In the genomic region with DNA sequence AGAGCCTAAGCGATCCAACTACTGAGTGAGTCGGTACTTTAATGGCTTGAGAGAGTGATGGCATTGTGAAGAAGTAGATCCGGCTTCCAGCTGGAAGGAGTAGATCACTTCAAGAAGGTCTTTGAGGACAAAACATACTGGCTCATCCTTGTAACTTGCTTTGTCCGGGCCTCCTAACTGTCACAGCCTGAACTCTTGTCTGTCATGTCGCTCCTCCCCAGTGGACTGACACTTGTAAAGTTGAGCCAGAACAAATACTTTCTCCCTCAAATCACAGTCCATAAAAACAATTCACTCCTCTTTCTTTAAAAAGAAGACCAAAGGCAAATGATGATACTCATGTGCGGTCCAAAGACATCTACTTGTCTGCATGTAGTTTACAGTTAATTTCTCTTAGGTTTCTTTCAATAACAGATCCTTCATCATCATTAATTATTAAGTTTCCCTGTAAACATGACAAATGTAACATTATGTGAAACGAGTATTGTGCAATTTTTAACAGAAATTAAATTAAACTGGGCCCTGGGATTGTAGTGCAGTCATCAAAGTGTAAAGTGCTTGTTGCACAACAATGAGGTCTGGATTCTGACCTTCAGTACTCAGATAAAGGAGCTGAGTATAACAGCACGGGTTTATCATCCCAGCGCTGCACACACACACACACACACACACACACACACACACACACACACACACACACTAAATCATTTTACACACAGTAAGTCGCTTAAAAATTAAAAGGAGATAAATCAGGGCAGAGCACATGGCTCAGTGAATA, we compare ENCODE assay signal across 26 mouse cellular contexts.
DNase-seq lines count a peak whose midpoint lies in the region; ATAC-seq and TF ChIP-seq lines count a peak whose summit lies in the region.
"Had no signal": no experiment of that assay in that cellular context is flagged by ENCODE, and none has a peak within 500 bp of the region (broad histone marks: within the 10 kb centered on the region; RNA-seq: fewer than 3 reads in every experiment).

No protein-coding gene starts in this region.

- peak; percentile 56; the same call in 1 of the 2 replicates for ATAC-seq in intestine, embryonic 16.5 days
- no peak for ATAC-seq in intestine, embryonic 15.5 days
- peak; percentile 70; the same call in 1 of the 2 replicates for ATAC-seq in lung, embryonic 15.5 days (ENCODE audit: borderline replicate concordance, extremely low read depth, low FRiP score, low TSS enrichment)
- peak; percentile 53 for ATAC-seq in intestine, postnatal 0 days
- ATAC-seq: activated CD4-positive, CD25-positive, alpha-beta regulatory T cell, adult 4 months; forebrain, embryonic 13.5 days; forebrain, embryonic 16.5 days had no signal

- no peak for DNase-seq in lung, postnatal 4 days
- peak; percentile 13 for DNase-seq in lung, postnatal 36 days
- DNase-seq in gastrocnemius, adult 8-10 months (ENCODE audit: low spot score in 2 of 2): no peak
- DNase-seq: adrenal gland, adult 8-10 months; adrenal gland, postnatal 25 days; cerebellum, adult 11-12 months; cerebellum, adult 8-10 months; cerebellum, postnatal 10 days; cerebellum, postnatal 36 days; embryo, embryonic 11 days; gastrocnemius, postnatal 14 days; heart, adult 11 months; heart, postnatal 36 days had no signal

- no peak overlapping the region for H3K4me3 ChIP-seq in intestine, embryonic 16.5 days (ENCODE audit: low read length)
- H3K4me3 ChIP-seq in intestine, embryonic 15.5 days (replicated peaks): no peak overlapping the region
- H3K4me3 ChIP-seq in lung, embryonic 15.5 days: no peak overlapping the region
- no peak overlapping the region for H3K4me3 ChIP-seq in intestine, postnatal 0 days (ENCODE audit: low read depth, low read length)
- H3K4me3 ChIP-seq: embryonic facial prominence, embryonic 10.5 days; embryonic facial prominence, embryonic 13.5 days; erythroblast, embryonic 14.5 days; forebrain, embryonic 13.5 days; hindbrain, embryonic 10.5 days; hindbrain, embryonic 13.5 days had no signal

- no peak overlapping the region for H3K4me2 ChIP-seq in intestine, embryonic 16.5 days (ENCODE audit: low read depth, low read length)
- H3K4me2 ChIP-seq in intestine, embryonic 15.5 days (replicated peaks): no peak overlapping the region
- H3K4me2 ChIP-seq in lung, embryonic 15.5 days: no peak overlapping the region
- H3K4me2 ChIP-seq in intestine, postnatal 0 days (replicated peaks; ENCODE audit: low read depth): no peak overlapping the region
- H3K4me2 ChIP-seq: embryonic facial prominence, embryonic 13.5 days; forebrain, embryonic 13.5 days; heart, embryonic 11.5 days; hindbrain, embryonic 13.5 days had no signal

- H3K4me1 ChIP-seq in intestine, embryonic 16.5 days (ENCODE audit: control insufficient read depth, insufficient read depth, low read length): no peaks in the 10 kb centered on the region
- H3K4me1 ChIP-seq in intestine, embryonic 15.5 days (replicated peaks): no peaks in the 10 kb centered on the region
- no peaks in the 10 kb centered on the region for H3K4me1 ChIP-seq in lung, embryonic 15.5 days
- H3K4me1 ChIP-seq in intestine, postnatal 0 days (replicated peaks; ENCODE audit: control insufficient read depth, insufficient read depth, low read length): no peaks in the 10 kb centered on the region
- H3K4me1 ChIP-seq: embryonic facial prominence, embryonic 10.5 days; embryonic facial prominence, embryonic 13.5 days; forebrain, embryonic 13.5 days; hindbrain, embryonic 10.5 days; hindbrain, embryonic 13.5 days had no signal

- no peak overlapping the region for H3K9ac ChIP-seq in intestine, embryonic 16.5 days (ENCODE audit: low read depth, low read length)
- H3K9ac ChIP-seq in intestine, embryonic 15.5 days: no peak overlapping the region
- no peak overlapping the region for H3K9ac ChIP-seq in lung, embryonic 15.5 days
- no peak overlapping the region for H3K9ac ChIP-seq in intestine, postnatal 0 days (ENCODE audit: low read depth, low read length)
- H3K9ac ChIP-seq: embryonic facial prominence, embryonic 13.5 days; forebrain, embryonic 13.5 days; hindbrain, embryonic 13.5 days had no signal

- no peak overlapping the region for H3K27ac ChIP-seq in intestine, embryonic 16.5 days (ENCODE audit: low read length)
- H3K27ac ChIP-seq in intestine, embryonic 15.5 days: no peak overlapping the region
- H3K27ac ChIP-seq in lung, embryonic 15.5 days: no peak overlapping the region
- H3K27ac ChIP-seq in intestine, postnatal 0 days (ENCODE audit: low read depth, low read length): no peak overlapping the region
- H3K27ac ChIP-seq: embryonic facial prominence, embryonic 10.5 days; embryonic facial prominence, embryonic 13.5 days; forebrain, embryonic 13.5 days; hindbrain, embryonic 10.5 days; hindbrain, embryonic 13.5 days had no signal

- no peaks in the 10 kb centered on the region for H3K27me3 ChIP-seq in intestine, embryonic 16.5 days (replicated peaks; ENCODE audit: control insufficient read depth, insufficient read depth, low read length)
- H3K27me3 ChIP-seq in intestine, embryonic 15.5 days (replicated peaks): no peaks in the 10 kb centered on the region
- H3K27me3 ChIP-seq in lung, embryonic 15.5 days: no peaks in the 10 kb centered on the region
- no peaks in the 10 kb centered on the region for H3K27me3 ChIP-seq in intestine, postnatal 0 days (replicated peaks; ENCODE audit: control insufficient read depth, insufficient read depth, low read length)
- H3K27me3 ChIP-seq: embryonic facial prominence, embryonic 13.5 days; forebrain, embryonic 13.5 days; hindbrain, embryonic 13.5 days had no signal

- WGBS in intestine, embryonic 16.5 days: 80% methylated on average over 10 of the region's 10 CpGs
- WGBS in intestine, embryonic 15.5 days: 83% methylated on average over 10 of the region's 10 CpGs
- 62% methylated on average over 10 of the region's 10 CpGs for WGBS in lung, embryonic 15.5 days
- WGBS in intestine, postnatal 0 days: 75% methylated on average over 10 of the region's 10 CpGs

- H3K9me3 ChIP-seq in intestine, embryonic 16.5 days (ENCODE audit: control insufficient read depth, low read length): no peaks in the 10 kb centered on the region
- no peaks in the 10 kb centered on the region for H3K9me3 ChIP-seq in intestine, embryonic 15.5 days
- no peaks in the 10 kb centered on the region for H3K9me3 ChIP-seq in lung, embryonic 15.5 days
- H3K9me3 ChIP-seq in intestine, postnatal 0 days (ENCODE audit: control insufficient read depth): no peaks in the 10 kb centered on the region
- H3K9me3 ChIP-seq: embryonic facial prominence, embryonic 10.5 days; embryonic facial prominence, embryonic 13.5 days; forebrain, embryonic 13.5 days; hindbrain, embryonic 10.5 days; hindbrain, embryonic 13.5 days had no signal

- TF ChIP-seq CTCF in intestine, postnatal 0 days (IDR thresholded peaks at IDR 0.05; ENCODE audit: low read depth): no peak

- no peaks in the 10 kb centered on the region for H3K36me3 ChIP-seq in intestine, embryonic 16.5 days (ENCODE audit: control insufficient read depth, insufficient read depth, low read length)
- no peaks in the 10 kb centered on the region for H3K36me3 ChIP-seq in intestine, embryonic 15.5 days
- H3K36me3 ChIP-seq in lung, embryonic 15.5 days: no peaks in the 10 kb centered on the region
- H3K36me3 ChIP-seq in intestine, postnatal 0 days (ENCODE audit: control insufficient read depth, insufficient read depth): no peaks in the 10 kb centered on the region
- H3K36me3 ChIP-seq: embryonic facial prominence, embryonic 10.5 days; embryonic facial prominence, embryonic 13.5 days; hindbrain, embryonic 10.5 days; hindbrain, embryonic 13.5 days had no signal
